Mouse (Mus musculus): ENCODE results near the gene Rasgef1b. TPM values are rescaled to one million over a fixed set of nuclear protein-coding genes. Genes with fewer than 3 reads are reported as not detected.

Rasgef1b gene
- polyA plus RNA-seq, 1 experiment from 2014 or later = 41.6 TPM

GRCm38 (mm10) chr5:99587589-99587988 lies 141.3 kb downstream of the Rasgef1b start:
- WGBS (ENCODE audit: insufficient replicate concordance) = 68% methylated on average over 4 of the region's 4 CpGs
- Histone ChIP-seq H3K27me3 (ENCODE audit: control insufficient read depth, insufficient read depth, low read length) (no peaks in the 10 kb centered on the region), H3K4me3 (ENCODE audit: low read depth, low read length) (no peak overlapping the region), H3K4me2 (no peak overlapping the region), H3K4me1 (ENCODE audit: control insufficient read depth, insufficient read depth, low read length) (no peaks in the 10 kb centered on the region), H3K9me3 (replicated peaks; ENCODE audit: control insufficient read depth, low read length) (0 out of 2 replicates have a peak, but pooled peaks cover 2% of the 10 kb centered on the region), H3K9ac (ENCODE audit: low read depth, low read length) (no peak overlapping the region), H3K27ac (ENCODE audit: low read depth, low read length) (no peak overlapping the region), H3K36me3 (ENCODE audit: control insufficient read depth, insufficient read depth, low read length) (no peaks in the 10 kb centered on the region)
- ATAC-seq (replicated peaks; ENCODE audit: insufficient number of reproducible peaks, low FRiP score, low TSS enrichment) = no peak

GRCm38 (mm10) chr5:99586287-99586686 lies 142.6 kb downstream of the Rasgef1b start:
- H3K9ac ChIP-seq (ENCODE audit: low read depth, low read length) = no peak overlapping the region
- no peak for ATAC-seq (replicated peaks; ENCODE audit: insufficient number of reproducible peaks, low FRiP score, low TSS enrichment)
- no peaks in the 10 kb centered on the region for H3K27me3 ChIP-seq (ENCODE audit: control insufficient read depth, insufficient read depth, low read length)
- H3K4me1 ChIP-seq (ENCODE audit: control insufficient read depth, insufficient read depth, low read length) = no peaks in the 10 kb centered on the region
- no peaks in the 10 kb centered on the region for H3K36me3 ChIP-seq (ENCODE audit: control insufficient read depth, insufficient read depth, low read length)
- no peak overlapping the region for H3K4me3 ChIP-seq (ENCODE audit: low read depth, low read length)
- 69% methylated on average over 6 of the region's 6 CpGs for WGBS (ENCODE audit: insufficient replicate concordance)
- no peak overlapping the region for H3K4me2 ChIP-seq
- H3K27ac ChIP-seq (ENCODE audit: low read depth, low read length) = no peak overlapping the region
- H3K9me3 ChIP-seq (replicated peaks; ENCODE audit: control insufficient read depth, low read length) = 0 out of 2 replicates have a peak, but pooled peaks cover 2% of the 10 kb centered on the region

- Histone ChIP-seq H3K9ac (ENCODE audit: low read depth, low read length) (no peak overlapping the region), H3K9me3 (replicated peaks; ENCODE audit: control insufficient read depth, low read length) (0 out of 2 replicates have a peak, but pooled peaks cover 2% of the 10 kb centered on the region), H3K36me3 (ENCODE audit: control insufficient read depth, insufficient read depth, low read length) (no peaks in the 10 kb centered on the region), H3K4me3 (ENCODE audit: low read depth, low read length) (no peak overlapping the region), H3K4me1 (ENCODE audit: control insufficient read depth, insufficient read depth, low read length) (no peaks in the 10 kb centered on the region), H3K27ac (ENCODE audit: low read depth, low read length) (no peak overlapping the region), H3K4me2 (no peak overlapping the region), H3K27me3 (ENCODE audit: control insufficient read depth, insufficient read depth, low read length) (no peaks in the 10 kb centered on the region)
- WGBS (ENCODE audit: insufficient replicate concordance) = 83% methylated on average over 5 of the region's 5 CpGs
- ATAC-seq (replicated peaks; ENCODE audit: insufficient number of reproducible peaks, low FRiP score, low TSS enrichment) = no peak
Observed at GRCm38 (mm10) chr5:99585166-99585898, 143.5 kb downstream of the Rasgef1b start.

- 0 out of 2 replicates have a peak, but pooled peaks cover 2% of the 10 kb centered on the region for H3K9me3 ChIP-seq (replicated peaks; ENCODE audit: control insufficient read depth, low read length)
- 74% methylated on average over 9 of the region's 9 CpGs for WGBS (ENCODE audit: insufficient replicate concordance)
- H3K4me3 ChIP-seq (ENCODE audit: low read depth, low read length) = no peak overlapping the region
- no peaks in the 10 kb centered on the region for H3K36me3 ChIP-seq (ENCODE audit: control insufficient read depth, insufficient read depth, low read length)
- no peak for ATAC-seq (replicated peaks; ENCODE audit: insufficient number of reproducible peaks, low FRiP score, low TSS enrichment)
- no peak overlapping the region for H3K27ac ChIP-seq (ENCODE audit: low read depth, low read length)
- H3K27me3 ChIP-seq (ENCODE audit: control insufficient read depth, insufficient read depth, low read length) = no peaks in the 10 kb centered on the region
- H3K4me2 ChIP-seq = no peak overlapping the region
- no peak overlapping the region for H3K9ac ChIP-seq (ENCODE audit: low read depth, low read length)
- no peaks in the 10 kb centered on the region for H3K4me1 ChIP-seq (ENCODE audit: control insufficient read depth, insufficient read depth, low read length)
Observed at GRCm38 (mm10) chr5:99584266-99584665, 144.6 kb downstream of the Rasgef1b start.

GRCm38 (mm10) chr5:99582055-99582454 lies 146.8 kb downstream of the Rasgef1b start:
- WGBS (ENCODE audit: insufficient replicate concordance) = 25% methylated on average over 5 of the region's 5 CpGs
- H3K27me3 ChIP-seq (ENCODE audit: control insufficient read depth, insufficient read depth, low read length) = no peaks in the 10 kb centered on the region
- no peak for ATAC-seq (replicated peaks; ENCODE audit: insufficient number of reproducible peaks, low FRiP score, low TSS enrichment)

GRCm38 (mm10) chr5:99578692-99579091 lies 150.2 kb downstream of the Rasgef1b start:
- H3K9me3 ChIP-seq (replicated peaks; ENCODE audit: control insufficient read depth, low read length) = no peaks in the 10 kb centered on the region
- ATAC-seq (replicated peaks; ENCODE audit: insufficient number of reproducible peaks, low FRiP score, low TSS enrichment) = 0 out of 2 replicates have a peak, but pooled peaks have one; percentile 39
- no peak overlapping the region for H3K27ac ChIP-seq (ENCODE audit: low read depth, low read length)
- H3K4me3 ChIP-seq (ENCODE audit: low read depth, low read length) = no peak overlapping the region
- no peaks in the 10 kb centered on the region for H3K27me3 ChIP-seq (ENCODE audit: control insufficient read depth, insufficient read depth, low read length)
- H3K36me3 ChIP-seq (ENCODE audit: control insufficient read depth, insufficient read depth, low read length) = no peaks in the 10 kb centered on the region
- H3K4me2 ChIP-seq = no peak overlapping the region
- H3K9ac ChIP-seq (ENCODE audit: low read depth, low read length) = no peak overlapping the region
- H3K4me1 ChIP-seq (ENCODE audit: control insufficient read depth, insufficient read depth, low read length) = peaks cover 10% of the 10 kb centered on the region
- 8% methylated on average over 4 of the region's 4 CpGs for WGBS (ENCODE audit: insufficient replicate concordance)

More at GRCm38 (mm10) chr5:99582055-99582454, 146.8 kb downstream of the Rasgef1b start:
- Histone ChIP-seq H3K36me3 (ENCODE audit: control insufficient read depth, insufficient read depth, low read length) (no peaks in the 10 kb centered on the region), H3K27ac (ENCODE audit: low read depth, low read length) (no peak overlapping the region), H3K4me1 (ENCODE audit: control insufficient read depth, insufficient read depth, low read length) (peaks cover 4% of the 10 kb centered on the region; the same call in 1 of the 2 replicates), H3K9me3 (replicated peaks; ENCODE audit: control insufficient read depth, low read length) (0 out of 2 replicates have a peak, but pooled peaks cover under 1% of the 10 kb centered on the region), H3K4me2 (no peak overlapping the region), H3K9ac (ENCODE audit: low read depth, low read length) (no peak overlapping the region), H3K4me3 (ENCODE audit: low read depth, low read length) (no peak overlapping the region)

- H3K9ac ChIP-seq (ENCODE audit: low read depth, low read length) = no peak overlapping the region
- peak; percentile 52; the same call in 1 of the 2 replicates for ATAC-seq (replicated peaks; ENCODE audit: insufficient number of reproducible peaks, low FRiP score, low TSS enrichment)
- H3K4me3 ChIP-seq (ENCODE audit: low read depth, low read length) = no peak overlapping the region
- WGBS (ENCODE audit: insufficient replicate concordance) = 34% methylated on average over 8 of the region's 8 CpGs
- no peaks in the 10 kb centered on the region for H3K36me3 ChIP-seq (ENCODE audit: control insufficient read depth, insufficient read depth, low read length)
- H3K27me3 ChIP-seq (ENCODE audit: control insufficient read depth, insufficient read depth, low read length) = no peaks in the 10 kb centered on the region
- H3K9me3 ChIP-seq (replicated peaks; ENCODE audit: control insufficient read depth, low read length) = no peaks in the 10 kb centered on the region
- H3K4me1 ChIP-seq (ENCODE audit: control insufficient read depth, insufficient read depth, low read length) = peaks cover 13% of the 10 kb centered on the region
- H3K4me2 ChIP-seq = peak overlapping the region; percentile 15
- H3K27ac ChIP-seq (ENCODE audit: low read depth, low read length) = 0 out of 2 replicates have a peak overlapping the region, but pooled peaks have one; percentile 6
Observed at GRCm38 (mm10) chr5:99575897-99576296, 153.0 kb downstream of the Rasgef1b start.

- ATAC-seq (replicated peaks; ENCODE audit: insufficient number of reproducible peaks, low FRiP score, low TSS enrichment) = no peak
- WGBS (ENCODE audit: insufficient replicate concordance) = 69% methylated on average over 8 of the region's 8 CpGs
- no peak overlapping the region for H3K27ac ChIP-seq (ENCODE audit: low read depth, low read length)
- H3K36me3 ChIP-seq (ENCODE audit: control insufficient read depth, insufficient read depth, low read length) = no peaks in the 10 kb centered on the region
- H3K9me3 ChIP-seq (replicated peaks; ENCODE audit: control insufficient read depth, low read length) = no peaks in the 10 kb centered on the region
- H3K9ac ChIP-seq (ENCODE audit: low read depth, low read length) = no peak overlapping the region
- peaks cover 6% of the 10 kb centered on the region; the same call in 1 of the 2 replicates for H3K4me1 ChIP-seq (ENCODE audit: control insufficient read depth, insufficient read depth, low read length)
- H3K4me2 ChIP-seq = no peak overlapping the region
- H3K4me3 ChIP-seq (ENCODE audit: low read depth, low read length) = no peak overlapping the region
- H3K27me3 ChIP-seq (ENCODE audit: control insufficient read depth, insufficient read depth, low read length) = no peaks in the 10 kb centered on the region
Observed at GRCm38 (mm10) chr5:99564501-99565323, 164.2 kb downstream of the Rasgef1b start.
